Mouse (Mus musculus) forebrain, postnatal 0 days (tissue): ENCODE measurements at regions not wholly inside any gene's neighbourhood (a gene's known extent, or its start where the extent isn't known, plus 50 kb on each side); places are given as distances from the start of the nearest gene placed in this dataset.

Experiments
- ATAC-seq: fragments of 200-750 bp; cut with Nextera tagmentation; 2 replicates; pipeline ENCODE4 v1.8.0; 2017; ENCODE audit warnings: mild to moderate bottlenecking, moderate library complexity
- DNase-seq: peaks from one replicate; pipeline ENCODE4 v3.0.0-alpha.2; 2015
- H3K27ac ChIP-seq: fragments of 300-500 bp; sonication (generic); 2 replicates; pipeline ENCODE4 v1.5.1; 2014; ENCODE audit warnings: low read depth, mild to moderate bottlenecking, antibody characterized with exemption, low read length, moderate library complexity, mixed read lengths
- H3K27me3 ChIP-seq: fragments of 300-500 bp; sonication (generic); 2 replicates; pipeline ENCODE4 v1.6.1; 2014; ENCODE audit warnings: mild to moderate bottlenecking, low read length, mixed read lengths; ENCODE audit not compliant: insufficient read depth
- H3K36me3 ChIP-seq: fragments of 300-500 bp; sonication (generic); 2 replicates; pipeline ENCODE4 v1.6.1; 2014; ENCODE audit warnings: mild to moderate bottlenecking, moderate library complexity; ENCODE audit not compliant: insufficient read depth
- H3K4me1 ChIP-seq: fragments of 300-500 bp; sonication (generic); 2 replicates; pipeline ENCODE4 v1.6.1; 2014; ENCODE audit warnings: antibody characterized with exemption; ENCODE audit not compliant: insufficient read depth
- H3K4me2 ChIP-seq: fragments of 300-500 bp; sonication (generic); 2 replicates; pipeline ENCODE4 v1.6.1; 2014; ENCODE audit warnings: low read depth, mild to moderate bottlenecking, moderate library complexity
- H3K4me3 ChIP-seq: fragments of 300-500 bp; sonication (generic); 2 replicates; pipeline ENCODE4 v1.5.1; 2014; ENCODE audit warnings: low read depth, low read length, mixed read lengths
- H3K9ac ChIP-seq: fragments of 300-500 bp; sonication (generic); 2 replicates; pipeline ENCODE4 v1.6.1; 2014; ENCODE audit warnings: mild to moderate bottlenecking
- H3K9me3 ChIP-seq: fragments of 300-500 bp; sonication (generic); 2 replicates; pipeline ENCODE4 v1.6.1; 2016; ENCODE audit warnings: low read length
- CTCF ChIP-seq: sonication (generic); IDR thresholded peaks from 2 replicates; pipeline ENCODE4 v1.5.1; 2016; ENCODE audit warnings: antibody characterized with exemption, control low read depth, low read depth
- WGBS: fragments of 180-500 bp; shearing (Covaris S2); extraction: QIAGEN DNeasy Blood & Tissue Kit; methylation state at CpG from one replicate; pipeline ENCODE4 v1.1.7; 2014; 5-methylcytosine and 5-hydroxymethylcytosine counted together

GRCm38 (mm10) chr9:97272061-97272460 is 97.7 kb downstream of the Trim42 start:
- TF ChIP-seq CTCF = no peak
- no peak overlapping the region for H3K4me2 ChIP-seq
- no peaks in the 10 kb centered on the region for H3K27me3 ChIP-seq
- WGBS = 95% methylated on average over 8 of the region's 8 CpGs
- no peak for DNase-seq
- H3K27ac ChIP-seq = no peak overlapping the region
- no peak overlapping the region for H3K4me3 ChIP-seq
- no peaks in the 10 kb centered on the region for H3K4me1 ChIP-seq
- no peaks in the 10 kb centered on the region for H3K36me3 ChIP-seq
- no peak overlapping the region for H3K9ac ChIP-seq
- no peaks in the 10 kb centered on the region for H3K9me3 ChIP-seq
- ATAC-seq = no peak

GRCm38 (mm10) chr9:97247621-97248020 is 122.1 kb downstream of the Trim42 start:
- 96% methylated on average over 1 of the region's 1 CpGs for WGBS
- Histone ChIP-seq H3K27me3 (no peaks in the 10 kb centered on the region), H3K9ac (no peak overlapping the region), H3K4me2 (no peak overlapping the region), H3K27ac (no peak overlapping the region), H3K36me3 (no peaks in the 10 kb centered on the region), H3K4me3 (no peak overlapping the region), H3K9me3 (no peaks in the 10 kb centered on the region), H3K4me1 (no peaks in the 10 kb centered on the region)
- ATAC-seq (no peak), DNase-seq (no peak)
- no peak for TF ChIP-seq CTCF

GRCm38 (mm10) chr9:97226074-97226473 is 115.1 kb upstream of the Slc25a36 start:
- Histone ChIP-seq H3K4me3 (no peak overlapping the region), H3K9me3 (no peaks in the 10 kb centered on the region), H3K27ac (no peak overlapping the region), H3K4me1 (no peaks in the 10 kb centered on the region), H3K9ac (no peak overlapping the region), H3K4me2 (no peak overlapping the region), H3K27me3 (no peaks in the 10 kb centered on the region), H3K36me3 (no peaks in the 10 kb centered on the region)
- DNase-seq (no peak), ATAC-seq (no peak)
- no peak for TF ChIP-seq CTCF
- 81% methylated on average over 5 of the region's 5 CpGs for WGBS

GRCm38 (mm10) chr9:97224549-97224948 is 113.6 kb upstream of the Slc25a36 start:
- TF ChIP-seq CTCF = no peak
- H3K36me3 ChIP-seq = no peaks in the 10 kb centered on the region
- WGBS = 23% methylated on average over 7 of the region's 7 CpGs
- H3K27me3 ChIP-seq = no peaks in the 10 kb centered on the region
- no peak overlapping the region for H3K9ac ChIP-seq
- H3K4me2 ChIP-seq = no peak overlapping the region
- no peak overlapping the region for H3K4me3 ChIP-seq
- no peaks in the 10 kb centered on the region for H3K9me3 ChIP-seq
- no peaks in the 10 kb centered on the region for H3K4me1 ChIP-seq
- no peak for ATAC-seq
- no peak overlapping the region for H3K27ac ChIP-seq
- DNase-seq = no peak

GRCm38 (mm10) chr9:97214806-97215205 is 103.8 kb upstream of the Slc25a36 start:
- Histone ChIP-seq H3K27ac (no peak overlapping the region), H3K4me1 (no peaks in the 10 kb centered on the region), H3K4me2 (no peak overlapping the region), H3K36me3 (no peaks in the 10 kb centered on the region), H3K4me3 (no peak overlapping the region), H3K9ac (no peak overlapping the region), H3K9me3 (no peaks in the 10 kb centered on the region), H3K27me3 (no peaks in the 10 kb centered on the region)
- ATAC-seq (no peak), DNase-seq (peak; percentile 59)
- 41% methylated on average over 2 of the region's 2 CpGs for WGBS
- peak; percentile 72 for TF ChIP-seq CTCF

GRCm38 (mm10) chr9:97190321-97190860 is 79.4 kb upstream of the Slc25a36 start:
- Histone ChIP-seq H3K27me3 (no peaks in the 10 kb centered on the region), H3K36me3 (no peaks in the 10 kb centered on the region), H3K4me2 (no peak overlapping the region), H3K4me3 (no peak overlapping the region), H3K9ac (no peak overlapping the region), H3K4me1 (no peaks in the 10 kb centered on the region), H3K27ac (no peak overlapping the region), H3K9me3 (no peaks in the 10 kb centered on the region)
- ATAC-seq (no peak), DNase-seq (no peak)
- no peak for TF ChIP-seq CTCF
- 55% methylated on average over 14 of the region's 14 CpGs for WGBS

GRCm38 (mm10) chr9:97189646-97190045 is 78.7 kb upstream of the Slc25a36 start:
- H3K36me3 ChIP-seq = no peaks in the 10 kb centered on the region
- H3K27me3 ChIP-seq = no peaks in the 10 kb centered on the region
- TF ChIP-seq CTCF = no peak
- H3K4me1 ChIP-seq = no peaks in the 10 kb centered on the region
- no peak overlapping the region for H3K4me2 ChIP-seq
- no peak overlapping the region for H3K9ac ChIP-seq
- no peak overlapping the region for H3K27ac ChIP-seq
- DNase-seq (no peak), ATAC-seq (no peak)
- H3K4me3 ChIP-seq = no peak overlapping the region
- no peaks in the 10 kb centered on the region for H3K9me3 ChIP-seq
- 88% methylated on average over 4 of the region's 4 CpGs for WGBS
